Mouse (Mus musculus) testis, postnatal 14 days (tissue): ENCODE data around the gene Chchd10.

Experiments
- DNase-seq: peaks from one replicate; pipeline ENCODE4 v3.0.0; 2021; ENCODE audit warnings: low spot score

The Chchd10 gene

DNA sequence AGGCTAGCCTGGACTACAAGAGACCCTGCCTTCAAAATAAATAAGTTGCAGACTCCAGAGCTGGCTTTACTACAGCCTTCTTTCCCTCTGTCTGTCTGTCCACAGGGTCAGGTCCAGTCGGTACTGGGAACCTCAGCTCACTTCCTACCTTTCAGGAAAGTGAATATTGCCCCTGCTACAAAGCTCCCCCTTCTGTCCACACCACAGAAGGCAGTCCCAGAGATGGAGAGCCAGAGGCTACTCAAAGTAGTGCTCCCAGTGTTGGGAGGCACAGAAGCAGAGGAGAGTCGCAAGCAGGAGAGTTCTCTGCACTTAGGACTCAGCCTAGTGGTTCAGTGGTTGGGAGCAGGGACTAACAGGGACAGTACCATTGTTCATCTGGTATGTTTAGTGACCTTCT, 8.6 kb upstream of the Chchd10 start:
- DNase-seq: no peak

DNA sequence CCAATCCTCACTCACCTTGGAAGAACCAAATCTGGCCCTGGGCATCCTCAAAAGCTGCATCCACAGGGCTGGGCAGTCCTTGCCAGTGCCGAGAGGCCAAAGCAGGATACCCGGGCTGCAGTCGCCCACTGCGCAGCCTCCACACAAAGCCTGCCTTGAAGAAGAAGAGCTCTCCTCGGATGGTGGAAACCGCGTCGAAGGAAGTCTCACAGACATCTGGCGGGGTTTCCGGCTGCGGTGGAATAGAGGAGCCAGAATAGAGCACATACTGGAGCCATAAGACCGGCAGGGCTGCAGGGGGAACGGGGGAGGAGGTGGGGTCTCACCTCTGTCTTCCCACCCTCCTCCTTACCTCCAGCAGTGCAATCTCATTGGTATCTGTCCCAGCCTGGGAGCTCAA, 6.5 kb upstream of the Chchd10 start:
- no peak for DNase-seq

DNA sequence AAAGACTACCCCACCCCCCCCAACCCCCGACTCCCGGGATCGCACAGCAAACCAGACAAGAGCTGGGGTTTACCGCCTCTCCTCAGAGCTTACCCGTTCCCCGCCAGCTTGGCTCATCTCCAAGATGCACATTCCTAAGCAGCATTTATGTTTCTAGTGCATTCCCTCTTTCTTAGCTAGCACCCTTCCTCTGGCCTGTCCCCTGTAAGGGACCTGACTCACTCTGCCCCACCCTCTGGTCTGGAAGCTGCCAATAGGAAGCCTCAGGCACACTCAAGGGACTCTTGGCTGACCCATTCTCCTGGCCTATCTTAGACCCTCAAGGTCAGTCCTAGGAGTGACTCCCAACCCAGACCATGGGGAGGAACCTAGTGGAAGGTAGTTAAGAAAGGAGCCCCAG, 2.6 kb upstream of the Chchd10 start:
- DNase-seq: no peak

DNA sequence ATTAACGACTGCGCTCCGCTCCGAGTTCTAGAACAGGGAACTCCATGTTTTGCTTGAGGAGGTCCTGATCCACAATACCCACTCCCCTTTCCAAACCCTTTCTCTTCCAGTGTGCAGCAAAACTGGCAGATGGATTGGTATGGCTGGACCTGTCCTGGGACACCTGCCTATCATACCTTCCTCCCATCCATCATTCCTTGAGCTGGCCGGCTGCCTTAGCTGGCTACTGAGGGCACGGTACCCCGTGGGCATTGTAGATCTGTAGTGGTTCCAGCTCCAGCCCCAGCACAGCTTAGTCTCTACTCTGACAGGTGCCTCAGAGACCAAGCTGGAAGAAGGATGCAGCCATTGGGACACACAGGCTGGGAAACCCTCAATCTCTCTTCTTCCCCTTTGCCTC, 1.6 kb upstream of the Chchd10 start:
- no peak for DNase-seq

DNA sequence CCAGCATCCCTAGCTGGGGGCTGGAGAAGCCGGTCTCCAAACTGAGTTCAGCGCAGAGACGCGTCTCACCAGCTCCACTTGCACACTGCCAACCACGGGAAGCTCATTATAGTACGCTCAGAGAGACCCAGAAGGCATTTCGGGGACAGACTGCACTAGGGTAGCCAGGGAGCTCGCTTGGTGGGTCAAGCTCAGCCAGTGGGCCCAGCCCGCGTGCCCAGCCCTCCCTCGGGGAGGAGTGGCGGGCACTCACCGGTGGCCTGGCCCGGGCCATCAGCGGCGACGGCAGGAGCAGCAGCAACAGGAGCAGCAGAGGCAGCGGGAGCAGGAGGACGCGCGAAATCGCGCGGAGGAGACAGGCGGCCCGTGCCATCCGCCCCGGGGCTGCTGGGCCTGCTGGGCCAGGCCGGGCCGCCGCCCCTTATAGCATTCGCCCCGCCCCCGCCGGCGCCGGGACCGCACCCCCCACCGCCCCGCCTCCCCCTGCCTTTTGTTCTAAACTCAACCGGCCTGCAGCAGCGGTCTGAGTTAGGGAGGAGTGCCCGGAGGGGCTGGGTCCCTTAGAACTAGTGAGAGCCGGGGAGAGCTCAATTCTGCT, 750 bp upstream of the Chchd10 start:
- DNase-seq: no peak

DNA sequence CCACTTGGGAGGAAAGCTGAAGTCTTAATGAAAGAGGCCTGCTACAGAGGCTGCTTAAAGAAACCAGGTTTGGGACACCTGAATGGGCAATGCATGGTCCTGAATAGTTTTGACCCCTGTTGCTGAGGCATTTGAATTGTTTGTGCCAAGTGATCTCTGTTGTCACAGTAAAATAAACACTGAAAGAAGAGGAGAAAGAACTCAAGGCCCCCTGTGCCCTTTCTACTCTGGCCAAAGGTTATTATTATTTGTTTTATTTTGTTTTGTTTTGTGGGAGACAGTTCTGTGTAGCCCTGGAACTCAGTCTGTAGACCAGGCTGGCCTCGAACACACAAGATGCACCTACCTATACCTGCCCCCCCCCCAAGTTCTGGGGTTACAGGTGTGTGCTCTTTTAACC, 2.1 kb downstream of the Chchd10 start:
- no peak for DNase-seq

DNA sequence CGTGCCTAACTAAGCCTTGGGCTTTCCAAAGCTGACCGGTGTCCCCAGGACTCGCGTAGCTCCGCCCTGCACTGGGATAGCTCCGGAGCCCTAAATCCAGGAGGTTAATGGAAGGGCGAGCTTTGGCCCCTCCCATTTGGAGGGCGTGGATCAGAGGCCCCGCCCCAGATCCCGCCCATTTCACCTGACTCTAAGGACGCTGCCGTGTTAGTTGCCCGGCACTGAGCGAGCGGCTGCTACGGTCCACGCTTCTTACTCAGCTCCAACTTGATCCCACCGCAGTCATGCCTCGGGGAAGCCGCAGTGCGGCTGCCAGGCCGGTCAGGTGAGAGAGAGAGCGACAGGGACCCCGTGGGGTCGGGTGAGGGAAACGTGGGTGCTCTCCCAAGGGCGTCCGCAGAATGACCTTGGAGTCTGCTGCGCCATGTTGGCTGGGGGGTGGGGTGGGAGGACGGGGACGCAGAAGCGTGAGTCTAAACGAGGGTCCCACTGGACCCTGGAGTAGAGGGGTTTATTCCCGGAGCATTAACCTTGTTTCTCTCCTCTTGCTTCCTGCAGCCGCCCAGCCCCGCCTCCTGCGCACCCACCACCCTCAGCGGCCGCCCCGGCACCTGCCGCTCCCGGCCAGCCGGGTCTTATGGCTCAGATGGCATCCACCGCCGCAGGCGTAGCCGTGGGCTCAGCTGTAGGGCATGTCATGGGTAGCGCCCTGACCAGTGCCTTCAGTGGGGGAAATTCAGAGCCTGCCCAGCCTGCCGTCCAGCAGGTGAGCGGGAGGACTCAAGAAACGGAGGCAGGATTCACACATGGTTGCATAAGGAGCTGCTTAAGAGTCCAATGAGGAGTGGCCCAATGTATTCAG, 3.0 kb downstream of the Chchd10 start, which contains the start of gene Mmp11:
Mmp11 (minus strand) TSS at position 817 of the 862 bp plus-strand sequence.
- DNase-seq: peak; percentile 81

DNA sequence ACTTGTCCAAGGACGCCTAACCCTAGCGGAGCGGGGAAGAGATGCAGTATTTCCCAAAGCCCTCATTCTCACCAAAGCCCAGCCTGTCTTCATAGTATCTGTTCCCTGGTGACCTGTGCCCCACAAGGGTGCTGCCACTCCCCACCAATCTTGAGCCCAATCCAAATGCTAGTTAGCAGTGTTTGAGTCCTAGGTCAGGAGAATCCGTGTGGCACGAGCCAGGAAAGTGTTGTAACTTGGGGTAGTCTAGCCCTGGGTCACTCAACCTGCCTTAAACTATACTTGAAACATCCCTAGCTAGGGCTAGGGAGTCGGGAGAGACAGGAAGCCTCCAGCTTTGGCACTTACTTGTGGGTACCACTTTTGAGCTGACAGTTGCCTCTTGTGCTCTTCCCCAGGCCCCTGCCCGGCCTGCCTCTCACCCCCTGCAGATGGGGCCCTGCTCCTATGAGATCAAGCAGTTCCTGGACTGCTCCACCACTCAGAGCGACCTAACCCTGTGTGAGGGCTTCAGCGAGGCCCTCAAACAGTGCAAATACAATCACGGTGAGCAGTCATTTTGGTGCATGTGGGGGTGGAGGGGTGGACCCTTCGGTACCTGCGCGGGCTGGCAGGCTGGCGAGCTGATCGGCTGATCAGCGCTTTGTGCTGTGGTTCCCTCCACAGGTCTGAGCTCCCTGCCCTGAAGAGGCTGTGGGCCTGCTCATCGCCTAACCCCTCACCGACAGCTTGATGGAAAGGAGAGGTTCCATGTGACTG, 4.2 kb downstream of the Chchd10 start:
- DNase-seq: no peak

DNA sequence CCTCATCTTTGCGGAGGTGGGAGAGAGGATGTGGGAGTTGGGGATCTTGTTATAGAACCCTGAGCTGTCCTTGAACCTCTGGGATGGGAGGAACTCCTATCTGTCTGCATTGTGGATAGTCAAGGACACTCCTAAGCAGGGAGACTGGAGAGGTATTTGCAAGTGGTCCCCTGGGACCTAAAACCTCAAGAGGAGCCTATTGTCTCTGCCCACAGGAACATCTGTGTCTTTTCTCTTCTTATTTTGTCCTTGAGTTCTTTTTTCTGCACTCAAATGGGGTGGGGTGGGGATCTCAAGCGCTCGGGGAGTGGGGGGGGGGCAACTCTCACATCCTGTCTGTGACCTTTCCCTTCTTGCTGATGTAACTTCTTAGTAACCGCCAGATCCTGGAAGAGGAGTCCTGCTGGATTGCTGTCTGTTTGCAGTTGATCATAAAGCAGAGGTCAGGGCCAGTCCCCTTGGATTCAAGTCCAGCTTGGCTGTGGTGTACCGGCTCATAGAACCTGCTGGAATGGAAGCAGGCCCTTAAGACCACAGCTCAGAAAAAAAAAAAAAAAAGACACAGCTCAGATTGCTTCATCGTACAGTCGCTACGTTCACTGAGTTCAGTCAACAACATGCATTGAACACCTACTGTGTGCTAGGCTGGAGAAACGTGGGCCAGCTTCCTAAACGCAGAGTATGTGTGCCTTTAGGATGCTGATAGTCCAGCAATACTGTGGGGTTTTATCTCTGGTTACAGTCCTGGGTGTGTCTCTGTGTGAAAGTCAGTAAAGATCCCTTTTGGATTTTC, 5.1 kb downstream of the Chchd10 start:
- peak; percentile 78 for DNase-seq

DNA sequence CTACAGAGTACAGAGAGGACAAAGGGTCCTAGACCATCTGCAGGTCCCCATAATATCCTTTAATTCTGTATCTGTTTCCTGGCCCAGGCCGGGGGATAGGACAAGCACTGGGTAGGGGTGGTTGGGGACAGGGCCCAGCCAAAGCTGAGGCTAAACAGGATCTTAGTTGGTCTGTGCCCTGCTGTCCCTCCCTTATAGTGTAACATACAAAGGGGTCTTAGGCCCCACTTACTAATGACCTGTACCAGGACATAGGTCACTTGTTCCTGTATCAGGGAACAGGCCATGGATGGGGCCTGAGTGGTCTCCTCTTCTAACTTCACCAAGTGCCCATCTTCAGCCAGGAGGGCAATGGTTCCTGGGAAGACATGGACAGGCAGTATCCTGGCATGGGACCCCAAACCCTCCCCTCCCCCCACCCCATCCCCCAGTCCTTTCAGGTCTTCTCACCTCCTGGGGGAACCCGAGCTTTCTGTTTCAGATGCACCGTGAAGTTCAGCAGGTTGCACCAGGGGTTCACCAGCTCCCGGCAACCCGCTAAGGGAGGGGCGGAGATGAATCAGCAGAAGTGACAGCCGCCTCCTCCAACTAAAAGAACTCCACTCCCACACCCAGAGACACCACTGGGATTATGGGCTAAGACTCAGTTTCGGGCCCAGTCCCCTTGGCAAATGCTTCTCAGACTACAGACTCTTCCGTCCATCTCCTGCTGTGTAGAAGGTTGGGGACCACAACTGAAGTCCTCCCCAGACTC, 6.7 kb downstream of the Chchd10 start:
- no peak for DNase-seq

DNA sequence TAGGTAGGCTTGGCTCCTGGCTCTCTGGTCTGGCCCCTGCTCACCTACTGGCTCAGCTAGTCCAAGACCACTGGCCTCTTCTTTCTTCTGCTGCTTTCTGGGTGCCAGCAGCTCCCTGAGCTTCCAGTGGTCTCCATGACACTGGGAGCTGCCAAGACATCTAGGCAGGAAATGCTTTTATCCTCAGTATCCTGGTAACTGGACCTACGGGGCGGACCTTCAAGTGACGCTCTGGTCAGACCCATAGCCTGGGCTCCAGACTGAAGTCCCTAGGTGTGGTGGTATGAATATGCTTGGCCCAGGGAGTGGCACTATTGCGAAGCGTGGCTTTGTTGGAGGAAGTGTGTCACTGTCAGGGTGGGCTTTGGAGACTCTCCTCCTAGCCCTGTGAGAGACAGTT, 7.6 kb downstream of the Chchd10 start, which contains the start of gene Gm867:
Gm867 (minus strand) TSS at position 153 of the 400 bp plus-strand sequence.
- DNase-seq: no peak

DNA sequence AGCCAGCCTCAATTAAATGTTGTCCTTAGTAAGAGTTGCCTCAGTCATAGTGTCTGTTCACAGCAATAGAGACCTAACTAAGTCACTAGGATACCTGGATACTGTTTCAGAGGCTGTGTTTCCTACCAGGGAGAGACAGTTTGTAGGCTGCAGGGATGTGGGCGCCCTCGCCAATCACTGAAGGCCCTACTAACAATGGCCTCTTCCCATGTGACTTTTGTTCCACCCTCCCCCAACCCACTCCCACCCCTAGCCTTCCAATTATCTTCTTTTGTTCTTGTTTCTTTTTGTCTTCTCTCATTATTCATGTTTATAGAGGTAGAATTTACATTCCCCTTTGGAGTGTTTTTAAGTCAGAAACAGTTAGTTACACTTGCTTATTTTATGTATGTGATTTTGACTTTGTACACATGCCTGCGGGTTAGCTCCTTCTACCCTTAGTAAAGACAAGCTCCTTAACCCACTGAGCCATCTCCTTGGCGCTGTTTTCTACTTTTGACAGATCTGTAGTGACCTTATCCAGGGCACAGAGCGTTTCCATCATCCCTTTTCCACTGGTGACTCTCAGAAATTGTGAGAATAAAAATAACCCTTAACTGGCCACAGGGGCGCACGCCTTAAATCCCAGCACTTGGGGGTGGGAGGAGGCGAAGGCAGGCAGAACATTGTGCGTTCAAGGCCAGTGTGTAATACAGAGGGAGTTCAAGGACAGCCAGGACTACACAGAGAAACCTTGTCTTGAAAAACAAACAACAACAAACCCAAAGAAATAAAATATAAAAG, 8.3 kb downstream of the Chchd10 start:
- no peak for DNase-seq

DNA sequence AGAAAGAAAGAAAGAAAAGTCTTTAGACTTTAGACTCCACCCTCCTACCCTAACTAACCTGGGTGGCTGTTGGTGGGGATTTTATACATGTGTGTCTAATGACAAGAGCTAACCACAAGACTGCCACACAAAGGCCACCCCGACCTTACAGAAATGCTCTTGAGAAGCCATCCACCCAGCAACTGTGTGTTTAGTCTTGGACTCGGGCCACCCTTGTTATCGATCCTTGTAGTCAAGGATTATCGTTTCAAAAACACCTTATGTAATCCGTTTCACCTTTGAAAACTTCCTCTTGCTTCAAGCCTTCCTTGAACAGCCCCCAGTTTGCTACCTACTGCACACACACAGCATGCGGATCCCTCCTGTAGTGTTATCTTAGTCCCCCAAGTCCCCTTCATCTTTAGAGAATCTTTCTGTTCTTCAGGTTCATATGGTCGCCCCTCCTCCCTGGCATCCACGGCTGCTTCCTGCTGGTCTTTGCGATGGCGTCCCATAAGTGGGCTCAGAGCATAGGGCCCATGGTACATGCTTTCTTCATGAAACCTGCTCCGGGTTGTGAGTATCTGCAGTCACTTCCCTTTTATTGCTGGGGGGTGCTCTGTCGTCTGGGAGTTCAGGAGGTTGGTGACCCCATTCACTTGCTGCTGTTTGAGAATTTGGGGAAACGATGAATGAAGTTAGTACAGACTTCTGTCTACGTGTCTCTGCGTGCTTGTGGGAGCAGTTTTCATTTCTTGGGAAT, 10.0 kb downstream of the Chchd10 start, which contains the start of gene Vpreb3:
Vpreb3 (plus strand) TSS at position 322 of the 742 bp plus-strand sequence.
- no peak for DNase-seq

DNA sequence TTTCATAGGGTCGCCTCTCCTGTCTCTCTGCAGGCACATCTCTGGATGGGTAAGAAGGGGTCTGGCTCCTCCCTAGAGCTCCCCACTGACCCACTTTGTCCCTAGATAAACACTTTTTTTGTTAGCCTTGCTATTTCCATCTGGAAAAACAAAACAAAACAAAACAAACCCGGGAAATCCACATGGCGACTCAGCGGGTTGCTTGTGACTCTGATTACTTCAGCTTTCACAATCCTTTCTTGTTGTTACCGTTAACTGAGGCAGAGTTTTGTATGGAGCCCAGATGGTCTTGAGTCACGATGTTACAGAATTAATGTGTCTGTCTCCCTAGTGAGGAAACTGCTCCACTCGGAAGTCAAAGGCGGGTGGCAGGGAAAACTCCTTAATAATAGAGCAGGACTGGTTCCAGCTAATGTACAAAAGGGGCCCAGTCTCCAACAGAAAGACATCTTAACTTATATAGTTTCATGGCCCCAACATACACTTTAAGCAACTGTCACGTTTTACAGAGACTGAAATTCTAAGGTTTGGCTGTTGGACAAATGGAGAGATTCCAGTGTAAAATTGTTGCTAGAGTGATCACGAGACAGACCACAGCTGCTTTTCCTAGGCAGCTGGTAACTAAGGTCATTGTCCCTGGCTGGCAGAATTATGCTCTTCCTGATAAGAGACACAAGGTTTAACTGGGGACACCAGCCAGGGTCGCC, 11.3 kb downstream of the Chchd10 start:
- no peak for DNase-seq

DNA sequence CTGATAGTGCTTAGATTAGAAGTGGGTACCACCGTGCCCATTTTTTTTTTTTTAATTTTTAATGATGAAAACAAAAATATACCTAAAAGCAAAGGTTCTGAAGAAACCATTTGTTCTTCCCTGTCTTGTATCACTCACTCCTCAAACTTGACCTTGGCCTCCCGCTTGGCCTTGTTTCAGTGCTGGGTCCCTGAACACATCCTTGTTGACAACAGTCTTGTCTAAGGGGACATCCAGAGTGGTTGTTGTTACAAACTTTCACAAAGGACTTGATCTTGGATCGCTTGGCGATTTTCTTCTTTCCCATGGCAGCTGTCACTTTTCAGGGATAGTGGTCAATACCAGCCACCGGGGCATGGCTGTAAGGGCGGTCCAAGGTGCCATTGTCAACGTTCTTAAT, 12.3 kb downstream of the Chchd10 start:
- peak; percentile 62 for DNase-seq

DNA sequence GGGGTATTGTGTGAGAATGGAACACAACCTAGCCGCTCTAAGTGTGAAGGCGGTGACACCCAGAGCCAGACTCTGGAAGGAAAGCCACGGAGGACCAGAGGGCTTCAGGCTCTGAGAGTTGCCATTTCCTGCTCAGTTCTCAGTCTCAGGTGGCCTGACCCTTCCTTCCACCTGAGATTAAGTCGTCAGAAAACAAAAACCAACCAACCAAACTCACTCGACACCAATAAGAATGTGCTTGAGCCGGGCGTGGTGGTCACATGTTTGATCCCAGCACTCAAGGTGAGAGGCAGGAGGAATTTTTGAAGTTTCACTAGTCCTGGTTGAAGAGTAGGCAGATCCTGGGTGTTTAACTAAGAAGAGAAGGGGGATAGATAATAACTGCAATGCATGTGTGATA, 13.0 kb downstream of the Chchd10 start:
- DNase-seq: no peak

DNA sequence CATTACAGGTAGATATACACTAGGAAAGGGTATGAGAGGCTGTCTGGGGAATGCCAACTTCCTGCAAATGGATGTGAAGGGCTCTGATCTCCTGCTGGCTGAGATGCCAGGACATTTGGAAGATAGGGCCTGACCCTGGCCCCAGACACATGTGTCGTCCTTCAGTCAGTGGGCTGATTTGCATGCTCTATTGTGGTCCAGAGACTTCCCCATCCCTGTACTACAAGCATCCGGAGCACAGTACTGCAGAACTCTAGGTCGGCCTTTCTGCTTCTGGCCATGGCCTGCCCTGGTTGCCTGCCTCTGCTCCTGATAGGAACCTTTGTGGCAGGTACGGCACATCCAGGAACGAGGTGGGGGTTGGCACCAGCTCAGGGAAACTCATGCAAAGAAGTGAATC, 15.1 kb downstream of the Chchd10 start:
- DNase-seq: no peak

DNA sequence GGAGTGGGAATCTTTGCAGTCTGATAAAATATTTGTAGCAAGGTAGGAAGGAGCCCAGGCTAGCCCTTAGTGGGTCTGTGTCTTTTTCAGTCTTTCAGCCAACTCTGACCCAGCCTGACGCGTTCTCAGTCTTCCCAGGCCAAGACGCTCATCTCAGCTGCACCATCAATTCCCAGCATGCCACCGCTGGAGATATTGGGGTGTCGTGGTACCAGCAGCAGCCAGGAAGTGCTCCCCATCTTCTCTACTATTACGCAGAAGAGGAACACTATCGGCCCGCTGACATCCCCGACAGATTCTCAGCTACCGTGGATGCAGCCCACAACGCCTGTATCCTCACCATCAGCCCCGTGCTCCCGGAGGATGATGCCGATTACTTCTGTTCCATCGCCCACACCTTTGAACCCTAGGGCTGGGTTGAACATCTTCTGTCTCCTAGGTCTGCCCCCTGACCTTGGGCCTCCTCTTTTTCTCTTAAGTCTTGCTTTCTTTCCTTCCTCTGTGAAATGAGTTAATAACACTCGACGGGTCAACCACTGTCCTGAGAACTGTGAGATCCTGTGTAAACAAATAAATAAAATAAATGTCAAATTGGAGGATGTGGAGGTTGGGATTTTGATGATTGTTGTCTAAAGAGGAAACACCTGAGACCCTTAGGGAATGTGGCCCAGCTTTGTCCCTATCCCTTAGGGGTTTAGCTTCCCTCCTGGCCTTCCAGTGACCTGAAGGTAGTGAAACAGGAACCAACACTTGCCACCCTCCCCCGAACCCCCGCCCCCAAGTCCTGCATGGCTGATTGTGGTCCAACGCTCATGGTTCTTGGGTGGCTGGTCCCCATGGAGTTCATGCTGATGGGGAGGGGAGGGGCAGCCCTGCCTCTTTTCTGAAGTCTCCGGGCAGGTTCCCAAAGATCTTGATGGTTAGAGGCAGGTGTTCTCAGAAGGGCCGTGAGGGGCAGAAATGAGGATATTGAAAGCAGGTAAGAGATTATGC, 16.4 kb downstream of the Chchd10 start:
- DNase-seq: no peak
